Mouse (Mus musculus): Measurements from ENCODE around the gene Pcna. TPM values are rescaled to one million over a fixed set of nuclear protein-coding genes. Genes with fewer than 3 reads are reported as not detected.
"Not testable (repeated sequence)": the region's sequence is repeated elsewhere in the genome, so short reads cannot be mapped to it uniquely, and the experiment has no call there.

Pcna gene
- total RNA-seq (2021): 92.6 and 103 TPM in 2 replicates
- long read RNA-seq, transcript Pcna-201 (6 exons, 1,518 nt): major isoform, 39 of 56 reads
- long read RNA-seq, partial matches to known transcripts: 16 of 56 reads
- long read RNA-seq, other reads (novel, unspliced or antisense): 1 of 56 reads

- peak; percentile 96 for DNase-seq
These were observed at the start of gene Pcna for GRCm38 (mm10) chr2:132252542-132253528. Gene Pcna, minus strand, starts transcription at chr2:132253314.

- DNase-seq: no peak
These were observed 48.3 kb upstream of the Pcna start for GRCm38 (mm10) chr2:132301436-132301835.

- DNase-seq: no peak
These were observed 45.1 kb upstream of the Pcna start for GRCm38 (mm10) chr2:132298250-132298649.

DNA sequence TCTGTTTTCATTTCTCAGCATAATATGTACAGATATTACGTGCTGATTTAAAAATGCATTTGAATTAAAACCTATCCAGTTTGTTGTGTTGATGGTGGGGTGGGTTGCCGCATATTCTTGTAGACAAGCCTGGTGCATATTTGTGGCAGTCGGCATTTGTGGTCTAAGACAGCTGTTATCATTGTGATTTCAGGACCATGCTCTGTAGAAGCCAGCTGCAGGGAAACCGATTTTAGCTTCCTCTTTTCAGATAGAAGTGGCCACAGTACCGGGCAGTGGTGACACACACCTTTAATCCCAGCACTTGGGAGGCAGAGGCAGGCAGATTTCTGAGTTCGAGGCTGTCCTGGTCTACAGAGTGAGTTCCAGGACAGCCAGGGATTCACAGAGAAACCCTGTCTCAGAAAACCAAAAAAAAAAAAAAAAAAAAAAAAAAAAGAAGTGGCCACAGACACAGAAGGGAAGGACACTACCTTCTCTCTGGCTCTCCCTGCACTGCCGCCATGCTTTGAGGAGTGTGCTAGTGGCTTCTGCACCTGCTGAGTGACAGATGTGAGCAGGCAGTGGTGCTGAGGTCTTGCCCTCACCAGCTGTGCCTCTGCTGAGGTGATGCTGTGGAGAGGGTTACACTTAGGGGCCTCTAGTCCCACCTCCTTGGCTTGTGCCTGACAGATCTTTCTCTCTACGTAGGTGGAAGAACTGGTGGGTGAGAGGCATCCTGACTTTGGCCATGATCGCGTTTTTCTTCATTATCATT is 40.8 kb upstream of the Pcna start:
- no peak for DNase-seq

DNA sequence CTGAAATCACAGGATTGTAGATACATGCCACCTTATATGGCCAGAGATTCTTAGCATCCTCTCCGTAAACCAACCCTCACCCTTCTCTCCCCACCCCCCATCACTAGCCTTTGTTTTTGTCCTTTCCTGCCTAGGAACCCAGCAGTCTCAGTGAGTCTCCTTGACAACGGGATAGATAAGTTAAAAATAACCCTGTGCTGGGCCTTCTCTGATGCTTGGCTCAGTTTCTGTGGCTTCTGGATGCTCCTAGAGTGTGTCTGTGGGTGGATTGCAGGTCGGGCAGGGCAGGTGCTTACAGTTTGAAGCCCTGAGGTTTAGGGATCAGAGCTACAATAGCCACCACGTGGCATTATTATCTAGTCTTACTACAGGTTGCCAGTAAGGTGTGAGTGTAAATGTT is 39.0 kb upstream of the Pcna start:
- DNase-seq: no peak

DNA sequence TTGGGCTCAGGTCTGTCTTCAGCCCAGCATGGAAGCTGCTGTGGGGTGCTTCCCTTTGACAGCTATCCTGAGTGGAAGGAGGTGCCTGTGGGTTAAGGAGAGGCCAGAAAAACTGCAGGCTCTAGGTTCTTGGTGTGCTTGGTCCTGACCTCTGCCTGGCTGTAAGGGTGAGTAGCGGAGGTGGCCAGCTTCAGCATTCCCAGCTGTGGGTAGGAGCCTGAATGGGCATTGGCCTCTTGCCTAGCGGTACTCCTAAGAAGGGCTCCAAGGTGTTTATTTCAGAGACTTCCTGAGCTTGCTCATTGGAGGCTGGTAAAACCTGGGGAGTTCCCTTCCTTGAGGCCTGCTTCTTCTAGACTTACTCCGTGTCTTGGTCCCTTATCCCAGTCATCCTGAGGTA is 38.2 kb upstream of the Pcna start:
- no peak for DNase-seq

DNA sequence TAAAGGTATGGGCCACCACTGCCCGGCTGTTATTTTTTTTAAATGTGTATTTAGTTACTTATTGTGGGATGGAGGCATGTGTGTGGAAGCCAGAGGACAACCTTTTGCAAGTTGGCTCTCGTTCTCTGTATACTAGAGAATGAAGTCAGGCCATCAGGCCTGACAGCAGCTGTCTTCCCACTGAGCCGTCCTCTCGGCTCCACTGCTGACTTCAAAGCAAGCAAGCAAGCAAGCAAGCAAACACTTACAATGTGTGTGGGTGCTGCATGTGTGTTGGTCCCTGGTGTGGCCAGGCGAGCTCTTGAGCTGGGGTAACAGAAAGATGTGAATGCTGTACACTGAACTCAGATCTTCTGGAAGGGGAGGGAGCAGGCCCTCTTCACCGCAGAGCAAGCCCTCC is 37.7 kb upstream of the Pcna start:
- DNase-seq: no peak

DNA sequence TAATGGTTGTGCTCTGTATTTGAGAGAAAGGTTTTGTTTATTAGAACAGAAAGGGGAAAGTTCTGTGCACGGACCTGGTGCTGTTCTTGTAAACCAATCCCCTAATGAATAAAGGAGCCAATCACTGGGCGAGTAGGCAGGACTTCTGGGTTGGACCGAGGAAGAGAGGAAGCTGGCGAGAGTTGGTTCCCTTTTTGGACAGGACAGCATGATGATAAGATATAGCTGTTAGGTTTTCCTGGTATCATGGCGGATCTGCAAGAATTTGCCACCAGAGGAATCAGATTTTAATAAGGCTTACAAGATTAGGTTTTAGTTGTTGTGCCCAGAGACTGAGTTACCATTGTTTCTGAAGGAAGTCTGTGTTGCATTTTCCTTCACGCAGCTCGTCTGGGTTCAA is 36.1 kb upstream of the Pcna start:
- not testable (repeated sequence) for DNase-seq

DNA sequence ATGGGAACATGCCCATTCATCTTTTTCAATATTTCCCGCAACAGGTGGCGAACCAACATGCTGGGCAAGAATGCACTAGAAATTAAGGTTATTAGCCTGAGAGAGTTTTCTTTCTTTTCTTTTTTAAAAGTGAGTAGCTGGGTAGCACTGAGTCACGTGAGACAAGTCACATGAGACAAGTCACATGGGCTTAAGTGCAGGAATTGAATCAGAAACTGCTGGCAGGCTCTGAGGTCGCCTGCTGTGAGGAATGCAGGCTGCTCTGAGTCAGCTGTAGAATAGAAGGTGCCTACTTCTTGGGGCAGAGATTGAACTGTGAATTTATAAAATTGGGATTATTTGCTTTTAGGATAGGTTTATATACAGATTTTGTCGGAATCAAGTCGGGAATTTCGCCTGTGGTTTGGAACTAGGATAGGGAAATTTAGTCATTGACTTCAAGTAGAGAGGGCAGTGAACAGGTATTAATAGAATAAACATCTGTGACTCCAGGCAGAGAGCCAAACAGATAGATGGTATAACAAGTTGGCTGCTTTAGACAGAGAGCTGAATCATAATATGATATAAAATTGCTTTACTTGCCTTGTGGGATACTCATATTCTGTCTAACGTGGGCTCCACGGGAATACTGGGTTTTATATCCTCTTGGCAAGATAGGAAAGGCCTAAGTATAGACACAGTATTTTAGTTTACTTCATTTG is 33.4 kb upstream of the Pcna start:
- DNase-seq: no peak

DNA sequence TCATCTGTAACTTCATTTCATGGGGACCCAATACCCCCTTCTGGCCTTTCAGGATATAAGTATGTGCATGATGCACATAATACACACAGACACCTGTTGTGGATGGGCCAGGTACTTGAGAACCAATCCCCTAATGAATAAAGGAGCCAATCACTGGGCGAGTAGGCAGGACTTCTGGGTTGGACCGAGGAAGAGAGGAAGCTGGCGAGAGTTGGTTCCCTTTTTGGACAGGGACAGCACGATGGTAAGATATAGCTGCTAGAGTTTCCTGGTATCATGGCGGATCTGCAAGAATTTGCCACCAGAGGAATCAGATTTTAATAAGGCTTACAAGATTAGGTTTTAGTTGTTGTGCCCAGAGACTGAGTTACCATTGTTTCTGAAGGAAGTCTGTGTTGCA is 32.6 kb upstream of the Pcna start:
- not testable (repeated sequence) for DNase-seq

DNA sequence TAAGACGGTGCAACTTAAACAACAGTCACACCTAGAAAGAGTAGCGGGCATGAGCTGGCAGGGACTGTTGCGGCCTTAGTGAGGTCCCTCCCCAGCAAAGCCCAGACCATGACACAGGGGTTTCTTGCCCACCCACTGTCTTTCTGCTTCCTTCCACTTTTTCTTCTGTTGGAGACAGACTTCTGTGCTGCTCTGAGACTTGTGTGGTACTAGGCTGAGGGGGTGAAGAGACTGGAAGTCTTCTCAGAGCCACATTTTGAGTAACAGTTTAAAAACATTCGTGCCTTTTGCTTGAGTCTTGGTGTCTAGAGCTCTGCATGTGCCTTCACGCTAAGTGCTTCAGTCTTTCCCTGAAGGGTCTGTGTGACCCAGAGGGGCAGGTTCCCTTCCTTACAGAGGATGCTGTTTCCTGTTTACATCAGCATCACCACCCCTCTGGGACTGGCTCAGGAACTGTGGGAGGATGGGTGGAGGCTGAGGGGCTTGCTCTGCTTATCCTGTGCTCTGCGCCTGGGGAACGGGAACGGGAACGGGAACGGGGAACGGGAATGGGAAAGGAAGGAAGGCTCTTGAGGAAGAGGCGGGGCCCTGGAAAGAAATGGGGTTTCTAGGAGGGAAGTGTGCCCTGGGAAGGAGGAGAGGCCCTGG is 31.5 kb upstream of the Pcna start:
- DNase-seq: peak; percentile 21

DNA sequence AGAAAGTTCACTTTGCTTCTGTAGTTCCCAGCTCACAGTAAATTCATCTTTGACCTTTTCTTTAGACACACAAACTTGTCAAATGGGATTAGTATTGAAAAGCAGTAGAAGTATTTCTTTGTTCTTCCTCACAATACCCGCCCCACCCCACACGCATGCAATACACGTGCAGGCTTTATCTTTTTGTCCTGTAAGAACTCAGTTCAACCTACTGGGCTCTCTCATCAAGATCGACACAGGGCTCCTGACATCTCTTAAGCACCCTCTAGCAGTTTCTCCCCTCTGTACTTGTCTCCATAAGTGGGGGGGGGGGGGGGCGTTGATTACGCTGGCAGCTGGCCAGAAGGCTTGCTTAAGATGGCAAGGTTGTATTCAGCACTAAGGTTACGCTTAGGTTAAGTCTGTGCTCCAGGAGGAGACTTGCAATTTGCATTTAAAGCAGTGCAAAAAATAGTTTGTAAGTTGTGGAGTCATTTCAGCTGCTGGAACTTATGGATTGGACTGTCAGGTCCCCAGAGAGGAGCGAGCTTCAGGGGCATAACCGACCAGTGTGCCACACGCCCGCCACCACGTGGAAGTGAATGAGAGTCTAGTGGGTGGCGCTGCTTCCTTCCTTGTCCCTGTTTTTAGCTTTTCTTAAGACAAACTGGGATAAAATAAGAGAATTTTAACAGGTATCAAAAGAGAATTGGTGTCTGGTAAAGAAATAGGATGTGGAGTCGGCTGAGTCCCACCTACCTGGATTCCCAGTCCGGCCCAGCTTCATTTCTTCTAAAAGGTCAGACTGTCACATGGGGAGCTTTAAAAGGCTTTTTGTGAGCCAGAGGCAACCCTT is 30.3 kb upstream of the Pcna start:
- DNase-seq: no peak

DNA sequence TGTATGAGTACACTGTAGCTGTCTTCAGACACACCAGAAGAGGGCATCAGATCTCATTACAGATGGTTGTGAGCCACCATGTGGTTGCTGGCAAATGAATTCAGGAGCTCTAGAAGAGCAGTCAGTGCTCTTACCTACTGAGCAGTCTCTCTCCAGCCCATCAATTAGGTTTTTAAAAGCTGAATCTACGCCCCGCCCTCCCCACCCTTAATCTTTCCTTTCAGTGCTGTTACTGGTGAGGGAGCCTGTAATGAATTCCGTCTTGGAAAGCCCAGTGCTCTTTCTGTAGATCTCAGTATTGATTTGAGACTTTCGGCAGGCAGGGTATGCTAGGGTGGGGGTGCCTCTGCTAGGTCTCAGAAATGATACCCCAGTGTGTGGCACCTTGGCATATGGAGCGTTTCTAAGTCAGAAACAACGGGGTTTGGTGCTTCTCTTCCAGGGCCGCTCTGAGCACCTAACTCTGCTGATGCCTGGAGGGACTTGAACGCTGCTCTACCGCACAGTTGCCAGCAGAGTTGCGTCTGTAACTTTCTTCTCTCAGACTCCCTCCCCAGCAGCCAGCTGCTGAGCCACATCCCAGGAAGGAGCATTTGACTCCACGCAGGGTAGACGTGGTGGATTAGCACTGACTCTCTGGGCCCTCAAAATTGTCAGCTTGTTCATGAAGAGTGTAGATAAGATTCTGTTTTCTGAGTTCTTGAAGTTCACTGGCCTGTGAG is 29.5 kb upstream of the Pcna start:
- DNase-seq: no peak

DNA sequence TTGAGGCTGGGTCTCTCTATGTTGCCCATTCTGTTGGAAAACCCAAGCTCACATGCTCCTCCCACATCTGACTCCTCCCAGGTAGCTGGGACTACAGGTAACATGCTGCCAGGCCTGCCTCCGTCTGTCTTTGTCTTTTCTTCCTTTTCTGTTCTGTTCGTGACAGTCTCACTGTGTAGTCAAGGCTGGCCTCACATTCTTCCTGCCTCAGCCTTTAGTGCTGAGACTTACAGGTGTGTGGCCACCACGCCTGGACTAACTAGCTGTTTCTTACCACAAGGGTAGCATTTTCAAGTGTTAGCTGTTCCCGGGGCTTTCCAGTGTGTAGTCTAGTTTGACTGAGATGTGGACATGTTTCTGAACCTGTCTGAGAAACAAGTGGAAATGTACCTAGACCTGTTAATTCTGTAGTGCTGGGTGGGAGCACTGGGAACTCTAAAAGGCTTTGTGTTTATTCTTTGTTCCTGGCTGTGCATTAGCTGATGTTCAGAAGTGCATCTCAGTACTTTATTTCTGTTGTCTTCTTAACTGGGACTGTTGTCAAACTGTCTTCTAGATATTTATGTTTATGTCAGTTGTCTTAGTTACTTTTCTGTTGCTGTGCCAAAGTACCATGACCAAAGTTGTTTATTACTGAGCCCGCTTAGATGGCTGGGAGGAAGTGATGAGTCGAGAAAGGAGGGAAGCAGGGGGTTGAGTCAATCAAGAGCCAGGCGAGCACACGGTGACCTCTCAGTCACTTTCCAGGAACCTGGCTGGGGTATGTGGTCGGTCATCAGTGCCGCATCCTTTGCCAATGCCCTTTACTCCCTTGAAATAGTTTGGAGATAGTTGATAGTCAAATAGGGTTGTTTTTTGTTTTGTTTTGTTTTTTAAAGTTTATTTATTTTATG is 28.7 kb upstream of the Pcna start:
- no peak for DNase-seq

GRCm38 (mm10) chr2:132280518-132281120 is 27.5 kb upstream of the Pcna start:
- DNase-seq: no peak

DNA sequence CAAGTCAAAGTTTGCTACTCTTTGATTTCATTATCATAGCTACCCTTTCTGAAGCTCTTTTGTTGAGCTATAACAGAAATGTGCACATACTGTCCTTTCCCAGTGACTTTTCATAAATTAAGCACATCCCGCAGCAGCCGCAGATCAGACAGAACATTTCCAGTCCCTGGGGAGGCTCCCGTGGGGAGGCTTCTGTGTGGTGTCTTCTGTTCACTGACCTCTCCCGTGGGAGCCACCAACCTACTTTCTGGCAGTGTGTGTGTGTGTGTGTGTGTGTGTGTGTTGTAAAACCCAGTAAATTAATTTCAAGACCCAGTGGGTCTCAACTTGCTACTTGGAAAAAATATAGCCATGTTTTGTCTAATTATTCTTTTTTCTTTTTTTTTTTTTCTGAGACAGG is 26.9 kb upstream of the Pcna start:
- DNase-seq: no peak

GRCm38 (mm10) chr2:132279336-132279882 is 26.3 kb upstream of the Pcna start:
- no peak for DNase-seq

DNA sequence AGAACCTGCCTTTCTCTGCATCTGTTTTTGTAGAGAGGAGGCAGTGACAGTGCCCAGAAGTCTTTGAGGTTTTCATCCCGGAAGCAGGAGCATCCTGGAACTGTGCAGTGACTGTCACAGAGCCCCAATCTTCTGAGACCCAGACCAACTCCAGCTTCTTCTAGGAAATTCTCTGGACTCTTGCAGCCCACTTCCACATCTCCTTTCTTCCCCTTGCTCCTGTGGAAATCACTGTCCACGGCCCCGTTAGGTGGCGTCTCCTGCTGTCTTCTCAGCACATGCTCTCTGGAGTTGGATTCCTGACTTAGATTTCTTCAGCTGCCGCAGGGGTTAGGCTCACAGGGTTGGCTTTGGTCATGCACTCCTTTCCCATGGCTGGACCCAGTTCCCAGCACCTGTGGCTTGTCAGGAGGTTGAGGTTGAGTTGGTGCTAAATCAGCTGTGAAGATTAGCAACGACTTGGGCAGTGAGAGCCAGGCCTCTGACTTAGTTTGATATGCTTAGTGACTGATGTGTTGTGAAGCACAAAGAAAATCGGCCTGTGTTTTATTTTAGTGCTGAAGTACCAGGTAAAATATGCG is 25.2 kb upstream of the Pcna start:
- no peak for DNase-seq

All from adrenal gland, postnatal 25 days (tissue).